22 mouse cellular contexts compared by ENCODE assay signal in the genomic region with DNA sequence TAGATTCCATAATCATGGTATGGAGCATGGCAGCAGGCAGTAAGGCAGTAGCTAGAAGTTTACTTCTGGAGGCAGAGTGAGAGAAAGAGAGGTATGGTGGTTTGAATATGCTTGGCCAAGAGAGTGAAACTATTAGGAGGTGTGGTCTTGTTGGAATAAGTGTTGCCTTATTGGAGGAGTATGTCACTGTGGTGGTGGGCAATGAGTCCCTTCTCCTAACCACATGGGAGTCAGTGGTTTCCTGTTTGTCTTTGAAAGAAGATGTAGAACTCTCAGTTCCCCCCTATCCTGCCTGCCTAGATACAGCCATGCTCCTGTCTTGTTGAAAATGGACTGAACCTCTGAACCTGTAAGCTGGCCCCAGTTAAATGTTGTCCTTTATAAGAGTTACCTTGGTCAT.
DNase-seq lines count a peak whose midpoint lies in the region; ATAC-seq and TF ChIP-seq lines count a peak whose summit lies in the region.
"Had no signal": no experiment of that assay in that cellular context is flagged by ENCODE, and none has a peak within 500 bp of the region (broad histone marks: within the 10 kb centered on the region; RNA-seq: fewer than 3 reads in every experiment).

No protein-coding gene starts in this region.

- intact Hi-C loops in left cerebral cortex, adult 2 months (cut with DNase I): no loop called here

- H3K36me3 ChIP-seq in liver, embryonic 11.5 days (ENCODE audit: control insufficient read depth, insufficient read depth, low read length): no peaks in the 10 kb centered on the region
- no peaks in the 10 kb centered on the region for H3K36me3 ChIP-seq in liver, embryonic 12.5 days
- no peaks in the 10 kb centered on the region for H3K36me3 ChIP-seq in midbrain, embryonic 11.5 days (ENCODE audit: control insufficient read depth, insufficient read depth, low read length)
- H3K36me3 ChIP-seq: embryonic facial prominence, embryonic 10.5 days; heart, embryonic 13.5 days; hindbrain, embryonic 12.5 days had no signal

- no peaks in the 10 kb centered on the region for H3K9me3 ChIP-seq in liver, embryonic 11.5 days (ENCODE audit: control insufficient read depth, low read length)
- H3K9me3 ChIP-seq in liver, embryonic 12.5 days (replicated peaks): no peaks in the 10 kb centered on the region
- no peaks in the 10 kb centered on the region for H3K9me3 ChIP-seq in midbrain, embryonic 11.5 days (ENCODE audit: control insufficient read depth, low read length)
- H3K9me3 ChIP-seq: embryonic facial prominence, embryonic 10.5 days; forebrain, embryonic 13.5 days; heart, embryonic 13.5 days; hindbrain, embryonic 12.5 days had no signal

- H3K27me3 ChIP-seq in liver, embryonic 11.5 days (replicated peaks; ENCODE audit: control insufficient read depth, insufficient read depth, low read length): no peaks in the 10 kb centered on the region
- no peaks in the 10 kb centered on the region for H3K27me3 ChIP-seq in liver, embryonic 12.5 days (replicated peaks)
- H3K27me3 ChIP-seq in midbrain, embryonic 11.5 days (ENCODE audit: control insufficient read depth, insufficient read depth, low read length): no peaks in the 10 kb centered on the region
- H3K27me3 ChIP-seq: CH12.LX; forebrain, embryonic 13.5 days; heart, embryonic 13.5 days; hindbrain, embryonic 12.5 days; Patski had no signal

- H3K9ac ChIP-seq in liver, embryonic 11.5 days (ENCODE audit: low read depth, low read length): no peak overlapping the region
- no peak overlapping the region for H3K9ac ChIP-seq in liver, embryonic 12.5 days
- no peak overlapping the region for H3K9ac ChIP-seq in midbrain, embryonic 11.5 days (ENCODE audit: low read length)
- H3K9ac ChIP-seq: forebrain, embryonic 13.5 days; forebrain, postnatal 0 days; heart, embryonic 13.5 days; hindbrain, embryonic 12.5 days had no signal

- peak; percentile 39; the same call in 1 of the 2 replicates for ATAC-seq in liver, embryonic 11.5 days (replicated peaks; ENCODE audit: low FRiP score)
- peak; percentile 27; the same call in 1 of the 2 replicates for ATAC-seq in liver, embryonic 12.5 days
- peak; percentile 99 for ATAC-seq in megakaryocyte progenitor cell, adult 5-6 weeks (replicated peaks; ENCODE audit: poor library complexity)
- no peak for ATAC-seq in midbrain, embryonic 11.5 days (ENCODE audit: low FRiP score)
- ATAC-seq: activated CD4-positive, CD25-positive, alpha-beta regulatory T cell, adult 4 months; forebrain, embryonic 13.5 days; forebrain, postnatal 0 days; hindbrain, embryonic 16.5 days; Patski had no signal

- no peak overlapping the region for H3K27ac ChIP-seq in liver, embryonic 11.5 days (ENCODE audit: low read depth, low read length)
- no peak overlapping the region for H3K27ac ChIP-seq in liver, embryonic 12.5 days
- no peak overlapping the region for H3K27ac ChIP-seq in midbrain, embryonic 11.5 days (ENCODE audit: low read depth, low read length)
- H3K27ac ChIP-seq in left cerebral cortex, adult 2 months: no peak overlapping the region
- H3K27ac ChIP-seq: embryonic facial prominence, embryonic 10.5 days; forebrain, embryonic 13.5 days; heart, embryonic 13.5 days; hindbrain, embryonic 12.5 days had no signal

- H3K4me1 ChIP-seq in liver, embryonic 11.5 days (replicated peaks; ENCODE audit: control insufficient read depth, insufficient read depth, low read length): no peaks in the 10 kb centered on the region
- H3K4me1 ChIP-seq in liver, embryonic 12.5 days: no peaks in the 10 kb centered on the region
- H3K4me1 ChIP-seq in midbrain, embryonic 11.5 days (ENCODE audit: control insufficient read depth, insufficient read depth, low read length): no peaks in the 10 kb centered on the region
- H3K4me1 ChIP-seq: embryonic facial prominence, embryonic 10.5 days; forebrain, embryonic 13.5 days; heart, embryonic 13.5 days; hindbrain, embryonic 12.5 days had no signal

- TF ChIP-seq CTCF in left cerebral cortex, adult 2 months (IDR thresholded peaks at IDR 0.05): no peak

- no peak overlapping the region for H3K4me3 ChIP-seq in liver, embryonic 11.5 days (ENCODE audit: low read depth, low read length)
- no peak overlapping the region for H3K4me3 ChIP-seq in liver, embryonic 12.5 days
- H3K4me3 ChIP-seq in midbrain, embryonic 11.5 days (ENCODE audit: low read depth, low read length): no peak overlapping the region
- no peak overlapping the region for H3K4me3 ChIP-seq in left cerebral cortex, adult 2 months
- H3K4me3 ChIP-seq: embryonic facial prominence, embryonic 10.5 days; forebrain, embryonic 13.5 days; heart, embryonic 13.5 days; hindbrain, embryonic 12.5 days had no signal

- no peak for DNase-seq in liver, embryonic 11.5 days (ENCODE audit: low spot score)
- DNase-seq in liver: no peak
- DNase-seq in midbrain, embryonic 11.5 days (ENCODE audit: low spot score, missing footprints): no peak
- DNase-seq in left cerebral cortex, adult 2 months (ENCODE audit: extremely low spot score in 1 of 2, low spot score in 2 of 2): no peak
- DNase-seq in c-Kit-positive CD71-positive TER-119-positive erythroid progenitor cells, embryonic 14.5 days (ENCODE audit: low spot score): no peak
- DNase-seq: adrenal gland, postnatal 25 days; cerebellum, adult 11 months; cerebellum, adult 8-10 months; cerebellum, postnatal 36 days; forebrain, postnatal 0 days; gastrocnemius, postnatal 14 days; heart, postnatal 36 days had no signal

- H3K4me2 ChIP-seq in liver, embryonic 11.5 days: no peak overlapping the region
- H3K4me2 ChIP-seq in liver, embryonic 12.5 days: no peak overlapping the region
- no peak overlapping the region for H3K4me2 ChIP-seq in midbrain, embryonic 11.5 days
- H3K4me2 ChIP-seq: forebrain, embryonic 13.5 days; heart, embryonic 13.5 days; hindbrain, embryonic 12.5 days had no signal
